Mouse (Mus musculus): ENCODE measurements around the gene Gm3005.
"Not testable (repeated sequence)": the region's sequence is repeated elsewhere in the genome, so short reads cannot be mapped to it uniquely, and the experiment has no call there.

Gene Gm3005

DNA sequence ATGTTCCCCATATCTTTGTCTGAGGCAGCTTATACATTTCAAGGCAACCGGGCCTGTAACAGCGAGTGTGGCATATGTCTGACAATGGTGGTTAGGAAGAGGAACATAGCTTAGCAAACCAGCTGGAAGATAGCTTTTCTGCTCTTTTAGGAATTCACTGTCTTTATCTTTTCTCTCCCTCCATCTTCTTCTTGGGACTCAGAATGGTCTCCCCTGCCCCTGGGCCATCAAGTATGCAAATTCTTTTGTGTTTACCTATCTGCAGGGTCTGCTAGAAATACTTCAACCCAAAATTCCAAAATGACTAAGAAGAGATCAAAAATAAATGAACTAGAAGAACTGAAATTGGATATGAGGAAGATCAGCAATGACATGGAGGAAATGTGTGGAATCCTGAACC lies at the start of gene Gm3005:
Gene Gm3005, plus strand, starts transcription at position 301 of the 400 bp plus-strand sequence.
- not testable (repeated sequence) for DNase-seq (ENCODE audit: low spot score)

DNA sequence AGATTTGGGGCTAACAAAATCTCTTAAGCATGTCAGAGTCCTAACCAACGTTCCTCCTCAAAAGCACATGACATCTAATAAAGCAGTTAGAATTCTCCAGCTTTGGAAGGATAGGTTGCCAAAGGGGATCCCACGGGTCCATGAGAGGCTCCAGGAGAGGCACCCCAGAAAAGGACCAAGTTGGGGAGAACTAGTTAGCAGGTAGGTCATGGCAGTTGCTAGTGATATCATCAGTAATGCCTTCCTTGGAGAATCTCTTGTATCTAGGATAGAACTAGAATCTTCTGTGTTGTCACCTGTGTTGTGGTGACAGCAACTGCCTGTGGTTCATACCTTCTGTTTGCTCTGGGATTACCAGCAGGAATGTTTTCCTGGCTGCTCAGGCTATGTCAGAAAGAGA lies 33.1 kb upstream of the Gm3005 start, which contains the start of gene Gm10413:
Gene Gm10413, plus strand, starts transcription at position 301 of the 400 bp plus-strand sequence.
- not testable (repeated sequence) for DNase-seq (ENCODE audit: low spot score)

- not testable (repeated sequence) for DNase-seq (ENCODE audit: low spot score)
These were observed 15.6 kb upstream of the Gm3005 start, which contains the start of gene Gm10409 for GRCm38 (mm10) chr14:3412314-3412713. Gene Gm10409, plus strand, starts transcription at chr14:3412614.

DNA sequence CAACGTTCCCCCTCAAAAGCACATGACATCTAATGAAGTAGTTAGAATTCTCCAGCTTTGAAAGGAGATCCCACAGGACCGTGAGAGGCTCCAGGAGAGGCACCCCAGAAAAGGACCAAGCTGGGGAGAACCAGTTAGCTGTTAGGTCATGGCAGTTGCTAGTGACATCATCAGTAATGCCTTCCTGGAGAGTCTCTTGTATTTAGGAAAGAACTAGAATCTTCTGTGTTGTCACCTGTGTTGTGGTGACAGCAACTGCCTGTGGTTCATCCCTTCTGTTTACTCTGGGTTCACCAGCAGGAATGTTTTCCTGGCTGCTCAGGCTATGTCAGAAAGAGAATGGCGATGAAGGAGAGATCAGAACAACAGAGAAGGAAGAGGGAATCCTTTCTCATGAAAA lies 21.2 kb downstream of the Gm3005 start, which contains the start of gene Gm10408:
Gene Gm10408, plus strand, starts transcription at position 301 of the 400 bp plus-strand sequence.
- not testable (repeated sequence) for DNase-seq (ENCODE audit: low spot score)

DNA sequence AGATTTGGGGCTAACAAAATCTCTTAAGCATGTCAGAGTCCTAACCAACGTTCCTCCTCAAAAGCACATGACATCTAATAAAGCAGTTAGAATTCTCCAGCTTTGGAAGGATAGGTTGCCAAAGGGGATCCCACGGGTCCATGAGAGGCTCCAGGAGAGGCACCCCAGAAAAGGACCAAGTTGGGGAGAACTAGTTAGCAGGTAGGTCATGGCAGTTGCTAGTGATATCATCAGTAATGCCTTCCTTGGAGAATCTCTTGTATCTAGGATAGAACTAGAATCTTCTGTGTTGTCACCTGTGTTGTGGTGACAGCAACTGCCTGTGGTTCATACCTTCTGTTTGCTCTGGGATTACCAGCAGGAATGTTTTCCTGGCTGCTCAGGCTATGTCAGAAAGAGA lies 206.3 kb downstream of the Gm3005 start, which contains the start of gene Gm3012:
Gene Gm3012, plus strand, starts transcription at position 301 of the 400 bp plus-strand sequence.
- not testable (repeated sequence) for DNase-seq (ENCODE audit: low spot score)
